ENCODE assay signal across 8 mouse cellular contexts in genomic region chr14:31831370-31831712, GRCm38 (mm10). TPM values are rescaled to one million over a fixed set of nuclear protein-coding genes. Genes with fewer than 3 reads are reported as not detected.
DNase-seq lines count a peak whose midpoint lies in the region; ATAC-seq and TF ChIP-seq lines count a peak whose summit lies in the region.

No protein-coding gene starts in this region.

- no peaks in the 10 kb centered on the region for H3K4me1 ChIP-seq in kidney, postnatal 0 days (replicated peaks; ENCODE audit: insufficient read depth, low read length)
- H3K4me1 ChIP-seq in neural tube, embryonic 13.5 days (replicated peaks) = peaks cover 16% of the 10 kb centered on the region

- H3K27me3 ChIP-seq in kidney, postnatal 0 days (ENCODE audit: insufficient read depth, low read length) = no peaks in the 10 kb centered on the region
- no peaks in the 10 kb centered on the region for H3K27me3 ChIP-seq in neural tube, embryonic 13.5 days

- H3K36me3 ChIP-seq in kidney, postnatal 0 days (ENCODE audit: insufficient read depth, low read length) = no peaks in the 10 kb centered on the region
- H3K36me3 ChIP-seq in neural tube, embryonic 13.5 days = no peaks in the 10 kb centered on the region

- 3% methylated on average over 7 of the region's 7 CpGs for WGBS in kidney, postnatal 0 days
- 5% methylated on average over 7 of the region's 7 CpGs for WGBS in neural tube, embryonic 13.5 days

- no peak for ATAC-seq in kidney, postnatal 0 days (replicated peaks; ENCODE audit: low FRiP score, low read depth)
- peak; percentile 43; the same call in 1 of the 2 replicates for ATAC-seq in neural tube, embryonic 13.5 days (ENCODE audit: low read depth)

- TF ChIP-seq CTCF in gastrocnemius, adult 2 months (IDR thresholded peaks at IDR 0.05) = no peak
- no peak for TF ChIP-seq CTCF in kidney, postnatal 0 days (IDR thresholded peaks at IDR 0.05; ENCODE audit: low read depth)

- peak overlapping the region; percentile 100 for H3K4me3 ChIP-seq in gastrocnemius, adult 2 months
- H3K4me3 ChIP-seq in kidney, postnatal 0 days (replicated peaks; ENCODE audit: low read depth, low read length) = peak overlapping the region; percentile 92
- H3K4me3 ChIP-seq in neural tube, embryonic 13.5 days = peak overlapping the region; percentile 98

- peak overlapping the region; percentile 97 for H3K27ac ChIP-seq in gastrocnemius, adult 2 months
- peak overlapping the region; percentile 93; the same call in 1 of the 2 replicates for H3K27ac ChIP-seq in kidney, postnatal 0 days
- peak overlapping the region; percentile 92 for H3K27ac ChIP-seq in neural tube, embryonic 13.5 days (replicated peaks)

- H3K9me3 ChIP-seq in kidney, postnatal 0 days (replicated peaks; ENCODE audit: low read length) = no peaks in the 10 kb centered on the region
- H3K9me3 ChIP-seq in neural tube, embryonic 13.5 days = peaks cover 2% of the 10 kb centered on the region; the same call in 1 of the 2 replicates

- peak; percentile 19 for DNase-seq in gastrocnemius, adult 2 months
- no peak for DNase-seq in gastrocnemius, adult 18-20 months (ENCODE audit: low spot score)
- DNase-seq in c-Kit-positive CD71-positive TER-119-positive erythroid progenitor cells, embryonic 14.5 days (ENCODE audit: low spot score) = peak; percentile 19
- DNase-seq in frontal cortex, adult 2 months (ENCODE audit: extremely low spot score in 1 of 2, low spot score in 1 of 2) = peak; percentile 50 to 75
- DNase-seq in kidney, postnatal 0 days (ENCODE audit: low spot score) = peak; percentile 33
- DNase-seq in liver = peak; percentile 27
- DNase-seq in T-cell, adult 2 months (ENCODE audit: low spot score) = no peak

- H3K9ac ChIP-seq in kidney, postnatal 0 days (ENCODE audit: low read depth, low read length) = peak overlapping the region; percentile 88
- H3K9ac ChIP-seq in neural tube, embryonic 13.5 days = peak overlapping the region; percentile 81

- H3K4me2 ChIP-seq in kidney, postnatal 0 days (ENCODE audit: low read length) = peak overlapping the region; percentile 93
- H3K4me2 ChIP-seq in neural tube, embryonic 13.5 days = peak overlapping the region; percentile 66

- intact Hi-C loops in gastrocnemius, adult 2 months (cut with DNase I) = loop anchor here (2.0 kb wide), 1 partner anchor 39 kb away; no protein-coding TSS in a partner anchor

RNA-seq across cellular contexts. Expression of gene Ankrd28, which starts 0.9 kb away (rescaled TPM):
- 10 to 100 TPM; 41.3 to 51.4 TPM for total RNA-seq in gastrocnemius, adult 2 months (2021)
- 10 to 100 TPM; 44.7 to 55.8 TPM for total RNA-seq in gastrocnemius, adult 18-20 months (2021)
- polyA plus RNA-seq in frontal cortex, adult 2 months (2012; rRNA removed) = 25.5 and 28.9 TPM in 2 replicates
- 6.5 and 6.8 TPM in 2 replicates for polyA plus RNA-seq in kidney, postnatal 0 days (2015; fragmentation: Nextera tagmentation; extraction: Ambion mirVana)
- 7.9 and 8.6 TPM in 2 replicates for polyA plus RNA-seq in neural tube, embryonic 13.5 days (2015; fragmentation: Nextera tagmentation; extraction: Ambion mirVana)

Comparison
In these comparisons a context has a peak if more than half of its experiments do, and no peak if none do; other contexts are left out.
1. DNase-seq: peak in gastrocnemius, adult 2 months (single experiment), c-Kit-positive CD71-positive TER-119-positive erythroid progenitor cells, embryonic 14.5 days (single experiment), frontal cortex, adult 2 months (2 of 2), kidney, postnatal 0 days (single experiment) and liver (single experiment); none in gastrocnemius, adult 18-20 months (single experiment) and T-cell, adult 2 months (single experiment).
2. Peak in every context shown above with its lines, with median percentiles within 50 percentile points of each other: H3K27ac ChIP-seq and H3K4me3 ChIP-seq.